Mouse (Mus musculus) ovary, adult 18-20 months (tissue): ENCODE data around the gene Tex52.
A peak's percentile ranks its signal among the peaks of the same experiment; 100 is the strongest.

Experiments used
- DNase-seq: peaks from one replicate; pipeline ENCODE4 v3.0.0; 2022; ENCODE audit warnings: low spot score, mixed read lengths

Gene Tex52

GRCm38 (mm10) chr6:128375192-128375591 lies at the start of gene Tex52, which contains the start of gene Gm44596:
TSS of gene Tex52 (plus strand) at chr6:128375456.
TSS of gene Gm44596 (plus strand) at chr6:128375503.
- no peak for DNase-seq

GRCm38 (mm10) chr6:128334397-128335124 lies 40.7 kb upstream of the Tex52 start:
- DNase-seq, result peak; percentile 37

DNA sequence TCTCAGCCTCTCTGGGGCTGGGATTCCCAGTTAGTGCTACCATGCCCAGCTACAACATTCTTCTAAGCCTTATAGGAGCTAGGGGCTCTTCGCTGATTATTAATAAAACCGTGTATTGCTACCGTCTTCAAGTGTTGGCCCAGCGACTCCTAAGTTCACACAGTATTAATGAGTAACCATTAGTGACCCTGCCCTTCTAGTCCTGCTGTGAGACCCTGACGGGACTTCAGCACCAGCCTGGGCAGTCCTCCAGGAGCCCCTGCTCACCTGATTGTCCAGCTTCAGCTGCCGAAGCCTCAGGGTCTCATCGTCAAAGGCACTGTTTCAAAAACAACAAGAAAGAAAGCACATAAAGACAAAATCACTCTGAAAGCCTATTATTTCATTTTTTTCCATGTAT lies 37.8 kb upstream of the Tex52 start:
- no peak for DNase-seq

DNA sequence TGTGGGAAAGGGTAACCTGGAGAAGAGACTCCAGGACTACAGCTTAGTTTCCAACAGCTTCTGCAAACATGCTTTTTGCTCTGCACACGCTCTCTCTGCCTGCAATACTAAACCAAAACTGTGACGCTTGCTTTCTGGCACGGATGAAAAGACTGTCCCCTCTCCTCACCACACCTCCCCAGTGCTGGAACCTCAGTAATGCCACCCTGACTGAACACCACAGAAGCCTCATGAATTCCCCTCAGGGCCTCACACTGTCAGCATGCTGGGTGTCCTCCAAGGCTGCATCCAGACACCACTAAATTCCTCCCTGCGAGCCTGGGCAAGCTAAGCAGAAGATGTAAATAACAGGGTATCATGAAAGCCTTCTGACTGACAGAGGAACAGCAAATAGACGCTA lies 36.4 kb upstream of the Tex52 start:
- DNase-seq, result no peak

- DNase-seq, result no peak
Measured at GRCm38 (mm10) chr6:128341956-128342723, 33.1 kb upstream of the Tex52 start.

GRCm38 (mm10) chr6:128345623-128346022 lies 29.6 kb upstream of the Tex52 start:
- no peak for DNase-seq

- DNase-seq, result no peak
Measured at GRCm38 (mm10) chr6:128346782-128347181, 28.5 kb upstream of the Tex52 start.

DNA sequence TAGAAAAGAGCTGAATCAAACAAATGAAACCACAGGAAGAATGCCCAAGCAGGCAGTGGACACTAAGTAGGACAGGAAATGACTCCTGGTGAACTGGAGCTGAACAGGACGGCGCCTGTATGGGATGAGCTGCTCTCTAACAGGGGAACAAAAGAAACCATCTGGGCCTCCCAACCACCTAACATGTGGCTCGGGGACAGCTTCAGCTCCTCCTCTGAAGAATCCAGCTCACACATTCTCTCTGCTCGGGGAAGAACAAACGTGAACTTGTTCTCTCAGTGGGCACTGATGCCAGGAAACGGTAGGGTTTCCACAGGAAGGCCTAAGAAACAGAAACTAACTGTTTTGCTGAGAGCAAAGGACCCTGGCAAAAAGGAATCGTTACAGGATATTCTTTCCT lies 25.5 kb upstream of the Tex52 start:
- DNase-seq, result no peak

GRCm38 (mm10) chr6:128354140-128354539 lies 21.1 kb upstream of the Tex52 start:
- no peak for DNase-seq

DNA sequence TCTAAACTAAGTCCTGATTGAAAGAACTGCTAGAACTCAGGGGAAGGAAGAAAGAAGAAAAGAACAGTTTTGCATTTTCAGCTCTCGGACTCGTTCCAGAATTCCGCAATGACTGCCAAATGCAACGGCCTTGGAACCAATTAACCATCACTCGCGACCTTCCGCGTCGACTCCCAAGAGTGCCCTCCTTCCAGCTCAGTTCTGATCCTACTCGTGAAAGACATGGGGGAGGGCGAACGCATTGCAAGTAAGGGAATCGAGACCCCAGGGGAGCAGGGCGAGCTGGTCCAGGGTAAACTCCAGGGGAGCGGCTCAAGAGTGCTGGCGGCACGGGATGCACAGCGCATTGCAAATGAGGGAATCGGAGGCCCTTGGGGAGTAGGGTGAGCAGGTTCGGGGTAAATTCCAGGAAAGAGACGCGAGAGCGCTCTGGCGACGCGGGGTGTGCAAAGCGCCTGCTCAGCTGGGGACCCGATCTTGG lies 20.0 kb upstream of the Tex52 start:
- DNase-seq, result peak; percentile 53

DNA sequence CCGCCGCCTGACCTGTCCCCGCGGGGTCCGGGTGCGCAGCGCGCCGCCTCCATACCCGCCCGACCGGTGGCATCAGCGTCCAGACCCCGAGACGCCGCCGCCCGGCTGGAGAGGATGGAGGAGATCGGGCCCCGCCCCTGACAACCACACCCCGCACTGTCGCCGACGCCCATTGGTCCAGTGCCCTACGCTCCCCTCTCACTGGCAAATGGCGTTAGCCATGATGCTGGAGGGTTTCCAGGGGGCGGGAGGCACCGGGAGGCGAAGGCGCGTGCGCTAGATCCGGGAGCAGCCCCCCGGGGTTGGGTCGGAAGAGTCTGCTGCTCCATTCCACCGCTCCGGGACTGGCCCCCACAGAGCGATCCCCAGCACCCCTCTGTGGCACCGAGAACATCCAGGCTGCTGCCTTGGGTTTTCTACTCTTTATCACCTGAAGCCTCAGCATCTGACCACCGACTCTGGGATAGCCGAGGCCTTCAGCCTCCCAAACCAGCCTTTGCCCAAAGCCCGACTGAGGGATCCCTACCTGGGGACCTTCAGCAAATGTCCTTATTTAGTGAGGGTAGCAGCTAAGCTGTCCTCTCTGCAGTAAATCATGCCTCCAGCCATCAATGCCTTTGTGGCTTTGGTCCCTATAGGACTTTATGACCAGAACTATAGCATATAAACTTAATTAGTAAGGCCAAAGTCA lies 19.4 kb upstream of the Tex52 start, which contains the start of gene Tulp3:
TSS of gene Tulp3 (minus strand) at position 126 of the 691 bp plus-strand sequence.
- DNase-seq, result peak; percentile 95

- DNase-seq, result peak; percentile 23
Measured at GRCm38 (mm10) chr6:128358999-128359398, 16.3 kb upstream of the Tex52 start.

DNA sequence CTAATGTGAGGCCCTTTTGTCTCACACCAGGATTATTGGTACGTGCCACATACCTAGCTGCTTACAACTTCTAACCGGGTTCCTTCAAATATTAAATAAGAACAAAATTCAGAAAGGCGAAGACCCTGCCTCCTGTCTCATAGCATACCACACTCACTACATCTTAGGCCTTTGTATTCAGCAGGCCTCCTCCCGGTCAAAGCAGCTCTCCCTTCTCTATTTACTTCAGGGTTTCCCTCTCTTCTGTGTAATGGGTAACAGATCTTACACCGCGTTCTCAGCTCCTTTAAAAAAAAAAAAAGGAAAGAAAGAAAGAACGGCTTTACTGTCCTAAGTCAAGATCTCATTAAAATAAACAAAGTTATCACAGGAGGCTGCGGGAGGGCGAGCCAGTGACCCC lies 13.4 kb upstream of the Tex52 start:
- DNase-seq, result no peak

DNA sequence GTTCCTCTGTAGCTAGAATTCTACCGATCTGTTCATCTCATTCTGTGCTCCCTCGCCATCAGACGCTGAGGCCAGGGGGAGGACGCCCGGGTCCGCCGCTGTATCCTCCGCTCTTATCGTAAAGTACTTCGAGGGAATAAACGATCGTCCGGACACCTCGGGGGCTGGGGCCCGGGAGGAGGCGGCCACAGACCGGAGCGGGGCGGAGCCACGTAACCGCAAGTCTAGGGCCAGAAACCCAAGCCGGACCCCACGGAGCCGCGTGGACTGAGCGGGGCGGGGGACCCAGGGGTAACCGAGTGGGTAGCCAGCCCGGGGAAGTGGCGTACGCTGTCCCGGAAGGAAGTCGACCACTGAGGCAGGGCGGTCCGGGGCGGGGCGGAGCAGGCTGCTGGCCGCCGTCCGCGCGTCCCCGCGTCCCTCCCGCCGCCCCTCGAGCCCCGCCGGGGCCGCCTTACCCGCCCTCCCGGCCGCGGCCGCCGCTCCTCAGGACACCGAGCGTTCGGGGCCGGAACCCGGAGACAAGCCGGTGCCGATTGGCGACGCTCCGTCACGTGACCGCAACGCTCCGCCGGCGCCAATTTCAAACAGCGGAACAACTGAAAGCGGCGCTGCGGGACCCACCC lies 12.8 kb upstream of the Tex52 start, which contains the start of the genes Rhno1 and Foxm1:
TSS of gene Rhno1 (minus strand) at position 531 of the 626 bp plus-strand sequence.
TSS of gene Foxm1 (plus strand) at position 587 of the 626 bp plus-strand sequence.
- peak; percentile 78 for DNase-seq

DNA sequence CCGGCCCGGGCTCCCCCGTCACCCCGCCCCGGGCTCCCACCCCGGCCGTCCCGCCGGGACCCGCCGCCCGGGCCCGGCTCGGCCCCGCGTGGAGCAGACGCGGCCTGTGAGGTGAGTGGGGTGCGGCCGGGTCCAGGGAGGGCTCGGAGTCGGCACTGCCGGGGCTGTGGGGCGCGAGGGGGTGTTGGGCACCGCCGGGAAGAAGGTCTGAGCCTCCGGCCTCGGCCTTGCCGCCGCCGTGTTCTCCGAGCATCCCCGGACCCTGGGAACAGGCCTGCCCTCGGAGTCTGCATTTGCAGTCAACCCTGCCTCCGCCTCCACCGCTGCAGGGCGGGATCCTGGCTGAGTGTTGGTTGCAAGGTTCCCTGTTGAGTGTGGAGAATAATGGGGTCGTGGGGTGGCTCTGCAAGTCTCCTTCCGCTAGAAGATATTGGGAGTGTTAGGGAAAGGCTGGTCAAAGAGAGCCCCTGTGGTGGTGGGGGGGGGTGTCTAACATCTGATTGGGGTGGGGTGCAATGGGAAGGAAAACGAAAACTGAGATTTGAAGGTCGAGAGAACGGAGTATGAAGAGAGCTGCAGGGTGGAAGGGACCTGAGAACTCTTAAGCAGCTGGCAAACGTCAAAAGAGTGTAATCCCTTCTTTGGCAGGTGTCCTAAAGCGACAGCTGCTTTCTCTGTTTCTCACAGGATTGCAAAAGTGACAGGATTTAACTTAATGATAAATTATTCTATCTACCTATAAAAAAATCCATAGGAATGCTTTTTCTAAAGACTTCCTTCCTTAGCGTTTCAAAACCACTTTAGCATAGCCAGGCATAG lies 12.0 kb upstream of the Tex52 start:
- DNase-seq, result no peak

DNA sequence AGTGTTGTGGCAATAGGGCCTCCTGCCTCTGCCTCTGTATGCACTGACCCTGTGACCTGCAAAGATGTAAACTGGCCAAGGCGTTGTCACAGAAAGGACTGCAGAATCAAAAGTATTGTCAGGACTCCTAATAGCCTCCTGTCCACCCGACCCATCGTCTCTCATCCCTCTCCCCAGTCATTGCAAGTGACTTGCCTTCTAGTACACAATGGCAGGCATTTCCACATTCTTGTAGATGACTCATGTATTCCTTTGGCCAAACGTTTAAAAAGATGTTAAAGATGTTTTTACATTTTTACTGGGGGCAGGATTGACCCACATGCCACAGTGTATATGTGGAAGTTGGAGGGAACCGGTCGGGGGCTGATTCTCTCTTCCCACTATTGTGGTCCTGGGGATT lies 10.5 kb upstream of the Tex52 start:
- DNase-seq, result no peak

- DNase-seq, result no peak
Measured at GRCm38 (mm10) chr6:128366466-128366865, 8.8 kb upstream of the Tex52 start.

- DNase-seq, result no peak
Measured at GRCm38 (mm10) chr6:128370040-128370439, 5.2 kb upstream of the Tex52 start.

DNA sequence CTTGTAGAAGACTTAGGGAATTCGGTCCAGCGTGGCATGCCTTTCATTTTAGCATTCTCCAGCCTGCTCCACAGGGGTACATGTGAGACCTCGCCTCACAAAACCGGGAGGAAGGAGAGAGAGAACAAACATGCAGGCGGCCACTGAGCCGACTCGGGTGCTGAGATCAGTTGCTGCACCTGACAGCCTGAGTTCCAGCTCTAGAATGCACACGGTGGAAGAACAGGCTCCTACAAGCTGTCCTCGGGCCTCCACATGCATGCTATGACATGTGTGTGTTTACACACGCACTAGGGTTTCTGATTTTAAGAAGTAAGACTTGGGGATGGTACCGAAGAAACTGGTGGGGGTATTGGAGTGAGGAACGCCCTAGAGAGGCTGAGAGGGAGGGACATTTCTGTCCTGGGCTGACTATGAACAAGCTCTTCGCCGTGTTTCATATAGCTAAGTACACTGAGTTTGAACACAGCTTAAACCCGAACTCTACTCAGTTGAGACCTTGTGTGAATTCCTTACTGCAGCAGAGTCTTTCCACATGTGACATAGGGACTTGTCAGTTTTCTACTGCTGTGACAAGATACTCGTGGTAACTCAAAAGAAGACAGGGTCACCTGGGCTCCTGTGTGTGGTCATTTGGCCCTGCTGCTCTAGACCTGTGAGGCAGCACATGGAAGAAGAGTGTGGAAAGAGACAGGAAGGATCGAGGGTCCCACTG lies 1.3 kb downstream of the Tex52 start:
- no peak for DNase-seq

DNA sequence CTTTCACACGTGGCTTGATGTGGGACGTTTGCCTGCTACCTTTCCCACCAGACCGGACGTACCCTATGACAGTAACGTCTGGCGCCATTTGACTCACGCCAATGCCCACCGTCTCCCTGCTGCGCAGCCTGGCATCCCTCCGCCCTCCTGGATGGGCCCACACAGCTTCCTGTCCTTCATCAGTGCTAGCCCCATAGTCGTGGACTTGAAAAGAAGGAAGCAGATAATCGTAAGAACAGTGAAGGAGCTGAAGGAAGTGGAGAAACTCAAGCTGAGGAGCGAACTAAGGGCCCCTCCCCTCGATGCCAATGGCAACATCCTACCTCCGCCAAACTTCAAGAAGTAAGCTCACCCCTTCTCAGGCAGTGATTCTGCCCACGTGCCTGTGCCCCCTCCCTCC lies 4.4 kb downstream of the Tex52 start:
- DNase-seq, result no peak
